Mouse (Mus musculus) hindbrain, embryonic 14.5 days (tissue): ENCODE measurements at regions not wholly inside any gene's neighbourhood (a gene's known extent, or its start where the extent isn't known, plus 50 kb on each side); places are given as distances from the start of the nearest gene placed in this dataset.

Experiments used
- ATAC-seq: fragments of 200-750 bp; cut with Nextera tagmentation; 2 replicates; pipeline ENCODE4 v1.8.0; 2017; ENCODE audit warnings: moderate number of reproducible peaks, mild to moderate bottlenecking, moderate TSS enrichment, moderate library complexity; ENCODE audit not compliant: low FRiP score
- DNase-seq: peaks from one replicate; pipeline ENCODE4 v3.0.0-alpha.2; 2015; ENCODE audit warnings: low spot score
- H3K27ac ChIP-seq: fragments of 300-500 bp; sonication (generic); 2 replicates; pipeline ENCODE4 v1.5.1; 2014; ENCODE audit warnings: mild to moderate bottlenecking, moderate library complexity
- H3K27me3 ChIP-seq: fragments of 300-500 bp; sonication (generic); 2 replicates; pipeline ENCODE4 v1.6.1; 2014; ENCODE audit warnings: mild to moderate bottlenecking, low read length, mixed read lengths; ENCODE audit not compliant: control insufficient read depth, insufficient read depth
- H3K36me3 ChIP-seq: fragments of 300-500 bp; sonication (generic); replicated peaks from 2 replicates; pipeline ENCODE4 v1.6.1; 2014; ENCODE audit not compliant: control insufficient read depth, insufficient read depth
- H3K4me1 ChIP-seq: fragments of 300-500 bp; sonication (generic); replicated peaks from 2 replicates; pipeline ENCODE4 v1.6.1; 2014; ENCODE audit warnings: antibody characterized with exemption, low read length, mixed read lengths; ENCODE audit not compliant: control insufficient read depth, insufficient read depth
- H3K4me2 ChIP-seq: fragments of 300-500 bp; sonication (generic); replicated peaks from 2 replicates; pipeline ENCODE4 v1.6.1; 2014; ENCODE audit warnings: mild to moderate bottlenecking, moderate library complexity
- H3K4me3 ChIP-seq: fragments of 300-500 bp; sonication (generic); replicated peaks from 2 replicates; pipeline ENCODE4 v1.5.1; 2014; ENCODE audit warnings: mild to moderate bottlenecking, low read length
- H3K9ac ChIP-seq: fragments of 300-500 bp; sonication (generic); 2 replicates; pipeline ENCODE4 v1.6.1; 2014
- H3K9me3 ChIP-seq: fragments of 300-500 bp; sonication (generic); 2 replicates; pipeline ENCODE4 v1.6.1; 2016; ENCODE audit warnings: low read length; ENCODE audit not compliant: control insufficient read depth
- WGBS: fragments of 180-500 bp; shearing (Covaris S2); extraction: QIAGEN DNeasy Blood & Tissue Kit; methylation state at CpG from one replicate; pipeline ENCODE4 v1.1.7; 2014; 5-methylcytosine and 5-hydroxymethylcytosine counted together

DNA sequence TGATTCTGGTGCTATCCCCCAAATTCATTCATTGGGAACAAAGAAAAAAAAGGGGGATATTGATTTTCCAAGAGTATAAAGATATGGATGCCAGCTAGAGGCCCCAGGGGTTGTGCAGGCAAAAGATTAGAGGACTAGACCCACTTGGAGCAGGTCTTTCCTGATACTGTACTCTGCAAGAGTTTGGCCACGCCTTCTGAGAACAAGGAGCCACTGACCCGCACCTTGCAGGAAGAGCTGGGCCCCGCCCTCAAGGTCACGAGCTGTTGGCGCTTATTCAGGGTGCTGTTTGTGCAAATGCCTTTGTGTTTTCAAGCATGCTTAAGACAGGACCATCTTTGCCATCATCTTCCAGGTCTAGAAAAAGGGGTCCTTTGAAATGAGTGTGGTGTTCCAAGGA, 54.5 kb upstream of the Slc7a1 start:
- 55% methylated on average over 5 of the region's 5 CpGs for WGBS
- H3K4me3 ChIP-seq, result no peak overlapping the region
- DNase-seq (no peak), ATAC-seq (peak; percentile 34; the same call in 1 of the 2 replicates)
- no peaks in the 10 kb centered on the region for H3K9me3 ChIP-seq
- H3K27ac ChIP-seq, result peak overlapping the region; percentile 72; the same call in 1 of the 2 replicates
- H3K4me1 ChIP-seq, result 0 out of 2 replicates have a peak, but pooled peaks cover 20% of the 10 kb centered on the region
- H3K9ac ChIP-seq, result no peak overlapping the region
- no peaks in the 10 kb centered on the region for H3K36me3 ChIP-seq
- no peak overlapping the region for H3K4me2 ChIP-seq
- no peaks in the 10 kb centered on the region for H3K27me3 ChIP-seq

DNA sequence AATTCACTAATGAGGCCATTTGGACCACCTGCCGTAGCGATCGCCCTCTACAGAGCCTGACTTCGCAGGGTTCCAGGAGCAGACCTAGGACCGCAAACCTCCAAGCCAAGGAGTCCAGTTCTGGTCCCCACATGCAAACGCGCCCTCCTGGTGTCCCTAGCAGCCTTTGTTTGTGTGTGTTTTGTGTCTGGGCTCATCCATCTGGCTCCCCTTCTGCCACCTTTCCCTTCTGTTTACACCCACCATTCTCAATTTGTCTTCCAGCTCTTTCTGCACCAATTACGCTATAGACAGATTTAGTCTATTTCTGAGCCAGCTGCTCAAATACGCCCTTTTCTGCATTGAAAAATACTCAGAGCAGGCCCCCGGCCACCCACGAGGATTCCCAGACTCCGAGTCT, 54.1 kb upstream of the Slc7a1 start:
- 34% methylated on average over 12 of the region's 12 CpGs for WGBS
- Histone ChIP-seq H3K9me3 (no peaks in the 10 kb centered on the region), H3K9ac (peak overlapping the region; percentile 3; the same call in 1 of the 2 replicates), H3K4me1 (0 out of 2 replicates have a peak, but pooled peaks cover 20% of the 10 kb centered on the region), H3K4me2 (peak overlapping the region; percentile 19; the same call in 1 of the 2 replicates), H3K27me3 (no peaks in the 10 kb centered on the region), H3K4me3 (no peak overlapping the region), H3K36me3 (no peaks in the 10 kb centered on the region), H3K27ac (peak overlapping the region; percentile 72)
- ATAC-seq (peak; percentile 59), DNase-seq (peak; percentile 65)

DNA sequence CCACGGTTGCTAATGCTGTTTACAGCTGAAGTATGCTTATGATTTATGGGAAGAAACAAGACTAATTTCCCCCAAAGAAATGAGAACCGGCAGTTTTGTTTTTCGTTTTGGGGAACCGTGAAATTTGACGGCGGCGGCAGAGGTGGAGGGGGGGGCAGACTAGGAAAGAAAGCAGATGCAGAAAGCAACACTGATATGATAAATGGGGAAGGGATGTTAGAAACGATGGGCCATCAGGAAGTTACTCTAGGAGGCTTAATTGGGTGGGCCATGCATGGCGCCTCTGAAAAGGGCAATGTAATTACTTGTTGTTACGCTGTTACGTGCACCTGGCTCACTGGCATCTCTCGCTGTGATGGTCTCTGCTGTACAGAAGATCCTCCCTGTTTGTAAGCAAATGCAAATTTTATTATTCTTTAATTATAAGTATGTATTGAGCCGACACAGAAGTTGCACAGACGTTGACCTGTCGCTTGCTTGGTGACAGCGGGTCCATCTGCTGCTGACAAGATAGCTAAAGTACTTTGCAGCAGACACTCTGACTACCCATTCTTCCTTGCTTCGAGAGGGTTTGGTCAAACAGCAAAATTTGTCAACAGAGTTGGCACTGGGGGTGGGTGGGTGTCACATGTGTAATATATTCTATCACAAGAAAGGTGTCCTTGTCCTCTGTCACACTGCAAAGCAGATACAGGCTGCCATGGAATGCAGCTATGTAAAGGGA, 53.4 kb upstream of the Slc7a1 start:
- peak; percentile 61 for ATAC-seq
- peak; percentile 43 for DNase-seq
- H3K36me3 ChIP-seq, result no peaks in the 10 kb centered on the region
- peak overlapping the region; percentile 19 for H3K4me2 ChIP-seq
- H3K4me1 ChIP-seq, result 0 out of 2 replicates have a peak, but pooled peaks cover 20% of the 10 kb centered on the region
- H3K9ac ChIP-seq, result peak overlapping the region; percentile 3; the same call in 1 of the 2 replicates
- H3K27ac ChIP-seq, result peak overlapping the region; percentile 72
- H3K4me3 ChIP-seq, result no peak overlapping the region
- H3K27me3 ChIP-seq, result no peaks in the 10 kb centered on the region
- no peaks in the 10 kb centered on the region for H3K9me3 ChIP-seq
- WGBS, result 42% methylated on average over 17 of the region's 17 CpGs

DNA sequence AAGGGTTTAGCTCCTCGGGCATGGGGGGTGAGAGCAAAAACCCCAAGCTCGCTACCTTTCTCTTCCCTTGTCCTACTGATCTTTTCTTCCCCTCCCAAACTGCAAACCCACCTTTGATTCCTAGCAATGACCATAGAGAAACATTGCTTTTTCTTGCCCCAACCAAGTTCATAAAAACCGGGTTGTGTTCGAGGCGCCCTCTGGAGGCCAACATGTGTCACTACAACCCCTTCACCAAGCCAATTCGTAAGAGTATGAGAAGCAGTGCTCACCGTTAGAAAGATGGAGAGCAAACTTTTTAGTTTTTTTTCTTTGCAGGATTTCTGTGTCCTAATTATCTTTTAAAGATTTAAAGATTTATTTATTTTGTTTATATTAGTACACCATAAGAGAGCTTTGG, 52.1 kb upstream of the Slc7a1 start:
- 44% methylated on average over 7 of the region's 7 CpGs for WGBS
- H3K4me3 ChIP-seq, result no peak overlapping the region
- H3K9ac ChIP-seq, result no peak overlapping the region
- H3K4me1 ChIP-seq, result 0 out of 2 replicates have a peak, but pooled peaks cover 20% of the 10 kb centered on the region
- ATAC-seq (no peak), DNase-seq (peak; percentile 66)
- H3K9me3 ChIP-seq, result no peaks in the 10 kb centered on the region
- H3K27ac ChIP-seq, result no peak overlapping the region
- H3K36me3 ChIP-seq, result no peaks in the 10 kb centered on the region
- no peak overlapping the region for H3K4me2 ChIP-seq
- no peaks in the 10 kb centered on the region for H3K27me3 ChIP-seq

DNA sequence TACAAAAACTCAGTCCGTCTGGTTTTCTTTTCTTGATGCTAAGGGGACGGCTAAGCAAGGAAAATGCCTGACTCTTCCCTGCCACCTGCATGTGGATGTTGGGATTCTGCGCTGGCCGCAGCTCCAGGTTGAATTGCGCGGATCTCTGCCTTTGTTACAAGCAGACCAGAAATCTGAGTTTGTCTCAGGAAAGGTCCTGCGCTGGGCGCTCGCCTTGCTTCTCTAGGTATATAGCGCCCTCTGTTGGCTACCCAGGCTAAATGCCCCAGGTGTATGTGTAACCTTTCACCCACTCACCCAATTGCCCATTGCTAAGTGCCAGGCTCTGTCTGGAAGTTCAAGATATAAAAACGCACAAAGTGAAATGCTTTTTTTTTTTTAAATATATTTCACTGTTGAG, 51.2 kb upstream of the Slc7a1 start:
- Histone ChIP-seq H3K27me3 (no peaks in the 10 kb centered on the region), H3K4me1 (0 out of 2 replicates have a peak, but pooled peaks cover 20% of the 10 kb centered on the region), H3K4me3 (no peak overlapping the region), H3K27ac (no peak overlapping the region), H3K9me3 (no peaks in the 10 kb centered on the region), H3K36me3 (no peaks in the 10 kb centered on the region), H3K4me2 (no peak overlapping the region), H3K9ac (no peak overlapping the region)
- DNase-seq (peak; percentile 56), ATAC-seq (no peak)
- WGBS, result 43% methylated on average over 11 of the region's 11 CpGs
